Mouse (Mus musculus): Measurements from ENCODE around the gene Txnrd1. TPM values are rescaled to one million over a fixed set of nuclear protein-coding genes. Genes with fewer than 3 reads are reported as not detected.

Gene Txnrd1
- polyA plus RNA-seq, 1 experiment from 2014 or later: 214 TPM

DNA sequence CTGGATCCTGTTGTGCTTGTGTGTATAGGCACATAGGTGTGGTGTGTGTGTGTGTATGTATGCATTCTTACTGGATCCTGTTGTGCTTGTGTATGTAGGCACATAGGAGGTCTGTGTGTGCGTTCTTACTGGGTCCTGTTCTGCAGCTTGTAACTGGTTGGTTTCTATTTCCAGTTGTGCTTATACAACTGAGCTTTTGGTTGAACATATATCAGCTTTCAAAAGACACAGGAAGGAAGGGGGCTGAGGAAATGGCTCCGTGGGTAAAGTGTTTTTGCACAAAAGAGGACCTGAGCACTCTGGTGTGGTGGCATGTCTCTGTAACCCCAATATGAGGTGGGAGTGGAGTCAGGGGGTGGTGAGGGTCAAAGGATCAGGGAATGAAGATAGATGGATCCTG is 57.2 kb downstream of the Txnrd1 start:
- WGBS: 82% methylated on average over 2 of the region's 2 CpGs
- ATAC-seq (replicated peaks; ENCODE audit: low FRiP score) (no peak), DNase-seq (ENCODE audit: low spot score) (no peak)
- H3K4me1 ChIP-seq (replicated peaks; ENCODE audit: control insufficient read depth, insufficient read depth, low read length): no peaks in the 10 kb centered on the region
- no peaks in the 10 kb centered on the region for H3K9me3 ChIP-seq (ENCODE audit: control insufficient read depth, low read length)
- H3K27ac ChIP-seq (ENCODE audit: low read depth, low read length): no peak overlapping the region
- H3K9ac ChIP-seq (ENCODE audit: low read length): no peak overlapping the region
- H3K4me3 ChIP-seq (ENCODE audit: low read depth, low read length): no peak overlapping the region
- H3K4me2 ChIP-seq (ENCODE audit: low read depth, low read length, severe bottlenecking): no peak overlapping the region
- H3K36me3 ChIP-seq (ENCODE audit: control insufficient read depth, insufficient read depth, low read length): peaks cover 16% of the 10 kb centered on the region
- H3K27me3 ChIP-seq (ENCODE audit: control insufficient read depth, insufficient read depth, low read length): no peaks in the 10 kb centered on the region

DNA sequence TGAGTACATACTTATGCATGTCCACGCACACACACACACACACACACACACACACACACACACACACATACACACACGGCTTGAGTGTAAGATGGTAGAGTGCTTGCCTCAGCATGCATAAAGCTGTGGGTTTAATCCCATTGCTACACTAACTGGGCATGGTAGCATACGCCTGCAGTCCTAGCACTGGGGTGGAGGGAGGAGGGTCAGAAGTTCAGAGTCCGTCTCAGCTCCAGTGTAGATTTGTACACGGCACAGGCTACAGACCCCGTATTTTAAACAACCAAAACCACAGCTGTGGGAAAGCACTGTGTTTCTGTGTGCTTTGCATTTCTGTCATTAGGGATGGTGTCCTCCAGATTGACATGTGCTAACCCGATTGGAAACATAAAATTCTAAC is 57.7 kb downstream of the Txnrd1 start:
- H3K9ac ChIP-seq (ENCODE audit: low read length): no peak overlapping the region
- no peaks in the 10 kb centered on the region for H3K27me3 ChIP-seq (ENCODE audit: control insufficient read depth, insufficient read depth, low read length)
- ATAC-seq (replicated peaks; ENCODE audit: low FRiP score) (no peak), DNase-seq (ENCODE audit: low spot score) (no peak)
- H3K27ac ChIP-seq (ENCODE audit: low read depth, low read length): no peak overlapping the region
- WGBS: 87% methylated on average over 7 of the region's 7 CpGs
- no peaks in the 10 kb centered on the region for H3K4me1 ChIP-seq (replicated peaks; ENCODE audit: control insufficient read depth, insufficient read depth, low read length)
- no peak overlapping the region for H3K4me2 ChIP-seq (ENCODE audit: low read depth, low read length, severe bottlenecking)
- H3K9me3 ChIP-seq (ENCODE audit: control insufficient read depth, low read length): no peaks in the 10 kb centered on the region
- H3K36me3 ChIP-seq (ENCODE audit: control insufficient read depth, insufficient read depth, low read length): peaks cover 16% of the 10 kb centered on the region
- no peak overlapping the region for H3K4me3 ChIP-seq (ENCODE audit: low read depth, low read length)

DNA sequence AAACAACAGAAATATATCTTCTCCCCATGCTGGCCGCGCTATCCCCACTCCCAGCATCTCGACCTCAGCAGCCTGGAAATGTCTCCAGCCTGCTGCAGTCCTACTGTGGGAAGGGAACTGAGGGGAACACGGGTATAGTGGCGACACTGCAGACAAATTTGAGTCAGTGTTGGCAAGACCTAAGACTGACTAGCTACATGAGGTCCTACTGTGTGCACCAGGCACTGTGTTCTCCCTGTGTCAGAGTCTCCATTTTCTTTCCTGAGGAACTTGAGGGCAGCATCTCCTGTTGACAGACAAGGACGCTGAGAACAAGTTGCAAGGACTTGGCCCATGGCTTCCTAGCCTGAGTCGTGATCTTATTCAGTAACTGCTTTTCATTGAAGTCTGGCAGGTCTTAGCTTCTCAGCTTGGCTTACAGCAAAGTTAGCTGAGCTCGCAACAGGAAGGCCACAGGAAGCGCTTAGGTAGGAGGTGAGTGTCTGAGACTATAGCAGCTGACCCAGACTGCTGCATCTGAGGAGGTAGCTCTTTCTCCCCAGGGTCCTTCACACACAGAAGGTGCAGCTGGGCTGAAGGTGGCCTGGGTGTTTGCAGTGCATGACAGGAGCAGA is 58.8 kb downstream of the Txnrd1 start:
- no peaks in the 10 kb centered on the region for H3K4me1 ChIP-seq (replicated peaks; ENCODE audit: control insufficient read depth, insufficient read depth, low read length)
- ATAC-seq (replicated peaks; ENCODE audit: low FRiP score) (no peak), DNase-seq (ENCODE audit: low spot score) (no peak)
- WGBS: 89% methylated on average over 9 of the region's 9 CpGs
- no peak overlapping the region for H3K4me3 ChIP-seq (ENCODE audit: low read depth, low read length)
- peaks cover 13% of the 10 kb centered on the region for H3K36me3 ChIP-seq (ENCODE audit: control insufficient read depth, insufficient read depth, low read length)
- no peaks in the 10 kb centered on the region for H3K27me3 ChIP-seq (ENCODE audit: control insufficient read depth, insufficient read depth, low read length)
- no peak overlapping the region for H3K27ac ChIP-seq (ENCODE audit: low read depth, low read length)
- H3K9me3 ChIP-seq (ENCODE audit: control insufficient read depth, low read length): no peaks in the 10 kb centered on the region
- H3K4me2 ChIP-seq (ENCODE audit: low read depth, low read length, severe bottlenecking): no peak overlapping the region
- no peak overlapping the region for H3K9ac ChIP-seq (ENCODE audit: low read length)

DNA sequence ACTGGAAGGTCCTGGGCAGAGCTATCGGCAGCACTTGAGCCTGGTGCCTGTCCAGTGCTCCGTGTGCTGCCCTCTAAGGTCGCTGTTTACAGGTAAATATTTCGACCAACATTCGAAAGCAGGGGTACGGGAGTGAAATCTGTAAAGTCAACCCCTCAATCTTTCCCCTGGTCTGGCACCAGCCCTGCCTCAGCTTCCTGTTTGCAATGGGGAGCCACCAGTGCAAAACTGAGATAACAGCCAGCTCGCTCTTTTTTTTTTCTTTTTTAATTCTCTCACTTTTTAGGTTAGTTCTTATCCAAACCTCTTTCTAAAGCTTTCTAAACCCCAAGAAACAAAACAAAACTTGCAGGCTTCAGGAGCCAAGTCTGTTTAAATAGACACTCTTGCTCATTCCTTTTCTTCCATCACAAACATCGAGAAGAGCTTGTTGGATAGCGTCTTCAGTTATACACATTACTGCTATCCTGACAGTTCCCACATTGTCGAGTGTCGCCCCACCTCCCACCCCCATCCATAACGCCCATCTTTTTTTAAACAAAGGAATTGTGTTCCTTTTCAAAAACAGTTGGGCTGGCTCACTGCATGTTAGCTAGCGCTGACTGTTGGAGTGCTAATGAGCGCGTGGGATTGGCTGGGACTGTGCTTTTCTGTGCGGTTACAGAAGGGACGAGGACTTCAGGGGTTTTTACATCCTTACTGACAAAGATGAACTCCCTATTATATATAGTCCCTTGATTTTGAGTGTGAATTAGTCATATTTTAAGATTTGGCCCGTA is 60.3 kb downstream of the Txnrd1 start:
- DNase-seq (ENCODE audit: low spot score): no peak
- no peak overlapping the region for H3K4me3 ChIP-seq (ENCODE audit: low read depth, low read length)
- no peak overlapping the region for H3K4me2 ChIP-seq (ENCODE audit: low read depth, low read length, severe bottlenecking)
- ATAC-seq (replicated peaks; ENCODE audit: low FRiP score): no peak
- H3K36me3 ChIP-seq (ENCODE audit: control insufficient read depth, insufficient read depth, low read length): peaks cover 17% of the 10 kb centered on the region
- H3K27me3 ChIP-seq (ENCODE audit: control insufficient read depth, insufficient read depth, low read length): no peaks in the 10 kb centered on the region
- no peaks in the 10 kb centered on the region for H3K4me1 ChIP-seq (replicated peaks; ENCODE audit: control insufficient read depth, insufficient read depth, low read length)
- WGBS: 86% methylated on average over 18 of the region's 18 CpGs
- H3K27ac ChIP-seq (ENCODE audit: low read depth, low read length): no peak overlapping the region
- H3K9ac ChIP-seq (ENCODE audit: low read length): no peak overlapping the region
- H3K9me3 ChIP-seq (ENCODE audit: control insufficient read depth, low read length): no peaks in the 10 kb centered on the region

DNA sequence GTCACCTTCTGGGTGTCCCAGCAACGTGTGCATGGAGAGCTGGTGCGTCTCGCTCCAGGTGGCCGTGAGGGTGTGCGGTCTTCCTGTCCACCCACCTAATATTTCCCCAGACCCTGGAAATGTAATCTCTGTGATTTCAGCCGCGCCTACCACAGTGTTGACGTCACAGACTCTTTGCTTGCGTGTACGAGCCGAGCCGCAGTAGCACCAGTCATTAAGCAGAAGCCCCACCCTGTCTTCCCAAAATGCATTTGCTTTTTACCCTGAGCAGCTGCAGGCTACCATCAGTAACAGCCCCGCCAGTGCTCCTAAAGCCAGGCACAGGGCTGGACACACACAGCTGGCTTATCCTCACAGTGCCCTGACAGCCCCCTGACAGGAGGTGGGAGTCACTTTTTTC is 64.2 kb downstream of the Txnrd1 start:
- DNase-seq (ENCODE audit: low spot score) (no peak), ATAC-seq (replicated peaks; ENCODE audit: low FRiP score) (no peak)
- Histone ChIP-seq H3K27ac (ENCODE audit: low read depth, low read length) (no peak overlapping the region), H3K4me3 (ENCODE audit: low read depth, low read length) (no peak overlapping the region), H3K27me3 (ENCODE audit: control insufficient read depth, insufficient read depth, low read length) (no peaks in the 10 kb centered on the region), H3K4me1 (replicated peaks; ENCODE audit: control insufficient read depth, insufficient read depth, low read length) (peaks cover 9% of the 10 kb centered on the region; the same call in 1 of the 2 replicates), H3K9ac (ENCODE audit: low read length) (no peak overlapping the region), H3K36me3 (ENCODE audit: control insufficient read depth, insufficient read depth, low read length) (peaks cover 14% of the 10 kb centered on the region; the same call in 1 of the 2 replicates), H3K9me3 (ENCODE audit: control insufficient read depth, low read length) (no peaks in the 10 kb centered on the region), H3K4me2 (ENCODE audit: low read depth, low read length, severe bottlenecking) (no peak overlapping the region)
- 93% methylated on average over 13 of the region's 13 CpGs for WGBS

DNA sequence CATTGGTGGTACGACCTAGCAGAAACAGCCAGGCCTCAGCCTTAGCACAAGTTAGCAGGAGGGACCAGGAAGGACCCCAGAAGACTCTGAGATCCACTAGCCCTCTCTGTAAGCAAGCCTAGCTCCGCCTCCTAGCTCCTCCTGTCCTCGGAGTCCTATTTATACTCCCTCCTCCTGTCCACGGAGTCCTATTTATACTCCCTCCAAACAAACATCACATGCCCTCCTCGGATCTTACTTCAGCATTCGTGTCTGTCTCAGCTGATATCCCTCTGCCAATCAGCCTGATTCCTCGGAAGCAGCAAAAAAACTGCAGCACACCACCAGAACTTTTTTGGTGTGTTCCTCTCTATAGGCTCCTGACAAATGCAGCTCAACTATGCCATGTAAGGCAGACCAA is 65.1 kb downstream of the Txnrd1 start:
- Histone ChIP-seq H3K36me3 (ENCODE audit: control insufficient read depth, insufficient read depth, low read length) (peaks cover 14% of the 10 kb centered on the region; the same call in 1 of the 2 replicates), H3K9me3 (ENCODE audit: control insufficient read depth, low read length) (no peaks in the 10 kb centered on the region), H3K9ac (ENCODE audit: low read length) (no peak overlapping the region), H3K27ac (ENCODE audit: low read depth, low read length) (no peak overlapping the region), H3K4me1 (replicated peaks; ENCODE audit: control insufficient read depth, insufficient read depth, low read length) (peaks cover 9% of the 10 kb centered on the region; the same call in 1 of the 2 replicates), H3K4me3 (ENCODE audit: low read depth, low read length) (no peak overlapping the region), H3K4me2 (ENCODE audit: low read depth, low read length, severe bottlenecking) (no peak overlapping the region), H3K27me3 (ENCODE audit: control insufficient read depth, insufficient read depth, low read length) (no peaks in the 10 kb centered on the region)
- WGBS: 71% methylated on average over 7 of the region's 7 CpGs
- DNase-seq (ENCODE audit: low spot score) (no peak), ATAC-seq (replicated peaks; ENCODE audit: low FRiP score) (no peak)

DNA sequence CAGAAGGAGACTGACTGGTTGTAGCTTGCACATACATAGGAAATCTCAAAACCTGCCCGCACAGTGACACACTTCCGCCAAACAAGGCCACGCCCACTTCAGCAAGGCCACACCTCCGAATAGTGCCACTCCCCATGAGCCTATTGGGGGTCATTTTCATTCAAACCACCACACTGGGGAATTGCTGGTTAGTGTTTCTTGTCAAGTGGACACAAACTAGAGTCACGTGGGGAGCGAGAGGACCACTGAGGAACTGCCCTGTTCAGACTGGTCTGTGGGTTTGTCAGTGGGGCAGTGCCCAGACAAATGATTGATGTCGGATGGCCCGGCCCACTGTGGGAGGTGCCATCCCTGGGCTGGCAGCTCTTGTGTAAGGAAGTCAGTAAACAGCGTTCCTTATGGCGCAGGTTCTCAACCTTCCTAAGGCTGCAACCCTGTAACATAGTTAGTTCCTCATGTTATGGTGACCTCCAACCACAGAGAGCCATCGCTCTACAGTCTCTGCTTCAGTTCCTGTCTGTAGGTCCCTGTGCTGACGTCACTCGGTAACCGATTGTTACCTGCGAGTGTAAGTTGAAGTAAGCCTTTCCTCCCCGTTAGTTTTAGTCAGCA is 66.2 kb downstream of the Txnrd1 start:
- Histone ChIP-seq H3K27ac (ENCODE audit: low read depth, low read length) (no peak overlapping the region; the same call in 1 of the 2 replicates), H3K36me3 (ENCODE audit: control insufficient read depth, insufficient read depth, low read length) (peaks cover 14% of the 10 kb centered on the region; the same call in 1 of the 2 replicates), H3K4me3 (ENCODE audit: low read depth, low read length) (no peak overlapping the region), H3K9ac (ENCODE audit: low read length) (no peak overlapping the region), H3K27me3 (ENCODE audit: control insufficient read depth, insufficient read depth, low read length) (no peaks in the 10 kb centered on the region), H3K9me3 (ENCODE audit: control insufficient read depth, low read length) (no peaks in the 10 kb centered on the region), H3K4me2 (ENCODE audit: low read depth, low read length, severe bottlenecking) (peak overlapping the region; percentile 33; the same call in 1 of the 2 replicates), H3K4me1 (replicated peaks; ENCODE audit: control insufficient read depth, insufficient read depth, low read length) (peaks cover 9% of the 10 kb centered on the region; the same call in 1 of the 2 replicates)
- peak; percentile 40; the same call in 1 of the 2 replicates for ATAC-seq (replicated peaks; ENCODE audit: low FRiP score)
- no peak for DNase-seq (ENCODE audit: low spot score)
- 42% methylated on average over 16 of the region's 16 CpGs for WGBS

DNA sequence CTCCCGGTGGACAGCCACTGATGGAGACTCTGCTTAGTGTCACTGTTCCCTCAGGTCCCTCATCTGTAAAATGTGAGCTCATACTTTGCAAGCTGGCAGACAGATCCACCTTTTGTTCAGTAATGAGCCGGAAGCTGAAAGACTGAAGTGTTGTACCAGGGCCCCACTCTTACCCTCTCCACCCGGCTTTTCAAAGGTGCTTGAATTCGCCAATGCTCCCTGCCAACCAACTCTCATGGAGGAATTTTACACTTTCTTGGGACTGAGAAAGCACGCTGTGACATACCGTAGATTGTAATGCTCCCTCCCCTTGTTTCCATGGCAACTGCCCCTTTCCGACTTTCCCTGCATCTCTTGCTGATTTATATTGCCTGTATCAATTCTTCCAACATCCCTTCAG is 66.8 kb downstream of the Txnrd1 start:
- no peaks in the 10 kb centered on the region for H3K9me3 ChIP-seq (ENCODE audit: control insufficient read depth, low read length)
- no peaks in the 10 kb centered on the region for H3K27me3 ChIP-seq (ENCODE audit: control insufficient read depth, insufficient read depth, low read length)
- peak overlapping the region; percentile 33; the same call in 1 of the 2 replicates for H3K4me2 ChIP-seq (ENCODE audit: low read depth, low read length, severe bottlenecking)
- H3K4me1 ChIP-seq (replicated peaks; ENCODE audit: control insufficient read depth, insufficient read depth, low read length): peaks cover 9% of the 10 kb centered on the region; the same call in 1 of the 2 replicates
- peak; percentile 60 for DNase-seq (ENCODE audit: low spot score)
- peak; percentile 22 for ATAC-seq (replicated peaks; ENCODE audit: low FRiP score)
- no peak overlapping the region for H3K27ac ChIP-seq (ENCODE audit: low read depth, low read length)
- WGBS: 28% methylated on average over 7 of the region's 7 CpGs
- no peak overlapping the region for H3K4me3 ChIP-seq (ENCODE audit: low read depth, low read length)
- peaks cover 10% of the 10 kb centered on the region; the same call in 1 of the 2 replicates for H3K36me3 ChIP-seq (ENCODE audit: control insufficient read depth, insufficient read depth, low read length)
- no peak overlapping the region for H3K9ac ChIP-seq (ENCODE audit: low read length)

All from forebrain, embryonic 11.5 days (tissue).